Mouse (Mus musculus) spleen, postnatal 10 days (tissue): Measurements from ENCODE around the gene Man1a.

Experiments
- DNase-seq, 2 experiments: peaks; one replicate each; pipeline ENCODE4 v3.0.0; 2021 to 2022; ENCODE audit warnings: low spot score in 2 of 2

Man1a gene

GRCm38 (mm10) chr10:54017904-54018454, 58.4 kb downstream of the Man1a start:
- no peak for DNase-seq

- DNase-seq = no peak
Measured at GRCm38 (mm10) chr10:54014116-54014758, 62.2 kb downstream of the Man1a start.

GRCm38 (mm10) chr10:54013143-54013791, 63.1 kb downstream of the Man1a start:
- no peak for DNase-seq

GRCm38 (mm10) chr10:54009154-54009553, 67.3 kb downstream of the Man1a start:
- DNase-seq = no peak

GRCm38 (mm10) chr10:54006868-54007267, 69.5 kb downstream of the Man1a start:
- DNase-seq = no peak

- DNase-seq = no peak
Measured at GRCm38 (mm10) chr10:54005847-54006246, 70.6 kb downstream of the Man1a start.

GRCm38 (mm10) chr10:54002936-54003335, 73.5 kb downstream of the Man1a start:
- DNase-seq = no peak

- DNase-seq = no peak
Measured at GRCm38 (mm10) chr10:53997301-53997700, 79.1 kb downstream of the Man1a start.

- no peak for DNase-seq
Measured at GRCm38 (mm10) chr10:53996216-53996615, 80.2 kb downstream of the Man1a start.

- DNase-seq = no peak
Measured at GRCm38 (mm10) chr10:53994591-53994990, 81.8 kb downstream of the Man1a start.

GRCm38 (mm10) chr10:53990434-53990833, 86.0 kb downstream of the Man1a start:
- DNase-seq = no peak

GRCm38 (mm10) chr10:53984894-53985293, 91.5 kb downstream of the Man1a start:
- no peak for DNase-seq

GRCm38 (mm10) chr10:53984086-53984485, 92.3 kb downstream of the Man1a start:
- no peak for DNase-seq

- no peak for DNase-seq
Measured at GRCm38 (mm10) chr10:53978647-53979046, 97.8 kb downstream of the Man1a start.

GRCm38 (mm10) chr10:53974180-53974579, 102.2 kb downstream of the Man1a start:
- DNase-seq = no peak

GRCm38 (mm10) chr10:53959759-53960158, 116.7 kb downstream of the Man1a start:
- no peak for DNase-seq

- no peak for DNase-seq
Measured at GRCm38 (mm10) chr10:53941597-53941996, 134.8 kb downstream of the Man1a start.

- DNase-seq = no peak
Measured at GRCm38 (mm10) chr10:53938199-53938598, 138.2 kb downstream of the Man1a start.

- DNase-seq = no peak
Measured at GRCm38 (mm10) chr10:53936078-53936477, 140.3 kb downstream of the Man1a start.

GRCm38 (mm10) chr10:53929722-53930500, 146.5 kb downstream of the Man1a start:
- no peak for DNase-seq

- no peak for DNase-seq
Measured at GRCm38 (mm10) chr10:53927904-53928303, 148.5 kb downstream of the Man1a start.

- no peak for DNase-seq
Measured at GRCm38 (mm10) chr10:53925456-53925855, 151.0 kb downstream of the Man1a start.
